Mouse (Mus musculus) left cerebral cortex, adult 18-20 months (tissue): ENCODE measurements around the gene 2310009B15Rik. TPM values are rescaled to one million over a fixed set of nuclear protein-coding genes. Genes with fewer than 3 reads are reported as not detected.

Source experiments
- DNase-seq, 2 experiments: peaks; one replicate each; pipeline ENCODE4 v3.0.0; 2021 to 2022; ENCODE audit warnings: low spot score in 2 of 2, mixed read lengths in 1 of 2
- long read RNA-seq, 2 experiments: library from polyadenylated mRNA; stranded (forward); transcript quantifications; one replicate each; pipeline ENCODE4 v2.0.0; 2021
- total RNA-seq, 2 experiments: library from RNA; stranded (reverse); gene quantifications; 2 replicates each; pipeline ENCODE4 v1.2.3; 2021

Gene 2310009B15Rik
- 10 to 100 TPM; 12.6 to 15.8 TPM for total RNA-seq
- long read RNA-seq, experiment 1, partial matches to known transcripts, result 0 of 7 reads
- long read RNA-seq, experiment 1, other reads (novel, unspliced or antisense), result 1 of 7 reads
- long read RNA-seq, experiment 2, partial matches to known transcripts, result 0 of 13 reads
- long read RNA-seq, experiment 2, other reads (novel, unspliced or antisense), result 4 of 13 reads

DNA sequence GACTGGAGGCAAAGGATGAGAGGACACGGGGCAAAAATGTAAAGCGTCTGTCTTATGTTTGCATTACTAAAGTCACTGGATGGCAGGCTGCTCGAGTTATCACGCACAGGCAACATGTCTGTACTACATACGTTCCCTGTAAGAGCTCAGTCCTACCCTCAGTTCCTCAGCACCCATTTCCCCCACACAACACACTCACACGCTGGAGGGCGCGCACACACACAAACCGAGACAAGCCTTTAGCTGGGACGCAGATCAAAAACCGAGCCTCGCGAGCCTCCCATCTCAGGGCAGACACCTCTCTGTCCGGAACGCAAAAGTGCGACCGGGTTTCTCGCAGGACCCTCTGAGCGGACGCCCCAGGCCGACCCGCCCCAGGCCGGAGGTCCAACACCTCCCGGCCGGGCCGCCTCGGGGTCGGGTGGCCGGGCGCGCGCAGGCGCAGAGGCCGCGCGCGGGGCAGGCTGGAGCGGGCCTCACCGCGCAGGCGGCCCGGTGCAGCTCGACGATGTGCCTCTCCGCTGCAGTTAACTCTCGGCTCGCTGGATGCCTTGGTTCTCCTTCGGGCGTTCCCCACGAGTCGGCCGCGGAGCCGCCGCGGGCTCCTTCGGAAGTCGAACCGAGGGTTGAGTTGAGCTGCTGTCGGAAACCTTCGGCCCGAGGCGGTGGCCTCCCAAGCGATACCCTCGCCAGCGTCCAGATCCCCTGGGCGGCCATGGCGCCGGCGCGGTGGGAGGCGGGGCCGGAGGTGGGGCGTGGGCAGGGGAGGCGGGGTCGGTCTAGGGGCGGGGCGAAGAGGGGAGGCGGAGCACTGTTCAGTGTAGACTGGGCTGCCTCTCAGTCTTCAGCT lies at the start of gene 2310009B15Rik:
2310009B15Rik (minus strand) TSS at position 752 of the 850 bp plus-strand sequence.
- DNase-seq, result peak; percentile 66 to 77

DNA sequence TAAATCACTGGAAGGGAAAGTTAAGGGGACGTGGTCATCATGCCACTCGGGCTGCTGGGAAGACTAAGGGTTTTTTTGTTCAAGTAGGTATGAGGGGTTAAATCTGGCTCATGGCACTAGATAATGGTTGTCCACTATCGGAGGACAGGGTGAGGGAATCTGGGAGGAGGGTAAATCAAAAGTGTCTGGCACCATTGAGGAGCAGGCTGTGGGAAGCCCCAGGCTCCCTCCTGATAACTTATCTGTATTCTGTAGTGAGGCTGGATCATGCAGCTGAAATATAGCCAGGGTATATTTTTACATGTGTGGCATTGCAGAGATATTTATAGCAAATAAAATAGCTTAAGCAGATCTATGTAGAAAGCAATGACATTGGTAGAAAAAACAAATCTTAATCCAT lies 49.6 kb upstream of the 2310009B15Rik start:
- no peak for DNase-seq

GRCm38 (mm10) chr1:138905092-138905765 lies 48.6 kb upstream of the 2310009B15Rik start:
- no peak for DNase-seq

GRCm38 (mm10) chr1:138903894-138904293 lies 47.2 kb upstream of the 2310009B15Rik start:
- DNase-seq, result no peak

- DNase-seq, result peak; percentile 18 to 27
Observed at GRCm38 (mm10) chr1:138901431-138902117, 44.9 kb upstream of the 2310009B15Rik start.

DNA sequence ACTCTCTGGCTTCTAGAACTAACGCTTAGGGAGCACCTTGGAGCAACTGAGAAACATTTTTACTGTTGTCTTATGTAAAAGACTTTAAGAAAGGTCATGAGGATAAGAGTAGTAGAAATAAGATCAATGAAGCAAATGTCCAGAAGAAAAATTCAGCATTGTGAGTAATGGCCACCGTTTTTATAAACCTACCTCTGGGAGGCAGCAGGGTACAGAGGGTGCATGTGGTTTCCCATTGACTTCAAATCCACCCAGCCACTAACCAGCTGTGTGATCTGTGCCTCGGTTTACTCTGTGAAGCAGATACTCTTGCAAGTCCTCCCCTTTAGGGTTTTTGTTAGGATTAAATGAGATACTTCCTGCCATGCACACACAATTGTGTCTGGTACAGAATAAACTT lies 39.4 kb upstream of the 2310009B15Rik start:
- no peak for DNase-seq

DNA sequence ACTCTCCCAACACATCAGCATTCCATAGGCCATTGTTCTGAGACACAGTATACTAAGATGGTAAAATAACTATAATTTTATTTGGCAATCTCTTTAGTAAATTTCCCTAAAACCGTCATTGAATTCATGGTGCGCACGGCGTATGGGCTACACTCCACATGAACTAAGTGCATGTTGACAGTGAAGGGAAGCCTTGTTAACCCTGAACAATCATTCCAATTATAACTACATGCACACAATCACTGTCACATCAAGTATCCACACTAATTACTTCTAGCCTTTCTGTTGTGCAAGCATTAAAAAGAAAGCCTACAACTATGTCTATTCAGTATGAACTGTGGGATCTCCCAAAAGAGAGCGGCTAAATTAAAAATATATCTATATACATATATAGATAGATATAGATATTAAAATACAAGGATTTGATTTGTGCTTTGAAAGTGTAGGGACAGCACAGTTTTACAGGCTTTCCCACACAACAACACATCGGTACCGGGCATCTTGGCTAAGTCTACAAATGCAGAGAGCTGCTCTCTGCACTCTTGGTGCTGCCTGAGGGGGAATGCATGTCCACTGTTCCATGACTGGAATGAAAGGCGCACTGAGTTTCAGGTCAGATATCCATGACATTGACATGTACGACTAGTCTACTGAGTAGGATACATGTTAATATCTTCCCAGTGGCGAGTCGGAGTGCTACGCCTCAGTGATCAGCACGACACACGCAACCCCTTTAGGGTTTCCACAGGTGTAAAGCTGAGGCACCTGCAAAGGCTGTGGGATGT lies 21.0 kb upstream of the 2310009B15Rik start:
- no peak for DNase-seq

- no peak for DNase-seq
Observed at GRCm38 (mm10) chr1:138876371-138877045, 19.9 kb upstream of the 2310009B15Rik start.

- DNase-seq, result no peak
Observed at GRCm38 (mm10) chr1:138850823-138851222, 5.8 kb downstream of the 2310009B15Rik start.

DNA sequence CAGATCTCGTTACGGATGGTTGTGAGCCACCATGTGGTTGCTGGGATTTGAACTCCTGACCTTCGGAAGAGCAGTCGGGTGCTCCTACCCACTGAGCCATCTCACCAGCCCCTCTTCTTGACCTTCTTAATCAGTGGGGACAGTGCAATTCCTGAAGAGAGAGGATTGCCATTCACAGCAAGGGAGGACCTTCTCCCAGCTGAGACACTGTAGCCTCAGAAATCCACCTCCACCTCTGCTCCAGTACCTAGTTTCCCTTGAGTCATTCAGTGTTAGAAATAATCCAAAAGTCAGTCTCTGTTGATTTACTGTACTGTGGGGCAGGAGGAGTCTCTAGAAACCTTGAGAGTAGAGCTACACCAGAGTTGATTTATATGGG lies 6.5 kb downstream of the 2310009B15Rik start:
- DNase-seq, result no peak

- no peak for DNase-seq
Observed at GRCm38 (mm10) chr1:138849531-138850160, 7.0 kb downstream of the 2310009B15Rik start.

DNA sequence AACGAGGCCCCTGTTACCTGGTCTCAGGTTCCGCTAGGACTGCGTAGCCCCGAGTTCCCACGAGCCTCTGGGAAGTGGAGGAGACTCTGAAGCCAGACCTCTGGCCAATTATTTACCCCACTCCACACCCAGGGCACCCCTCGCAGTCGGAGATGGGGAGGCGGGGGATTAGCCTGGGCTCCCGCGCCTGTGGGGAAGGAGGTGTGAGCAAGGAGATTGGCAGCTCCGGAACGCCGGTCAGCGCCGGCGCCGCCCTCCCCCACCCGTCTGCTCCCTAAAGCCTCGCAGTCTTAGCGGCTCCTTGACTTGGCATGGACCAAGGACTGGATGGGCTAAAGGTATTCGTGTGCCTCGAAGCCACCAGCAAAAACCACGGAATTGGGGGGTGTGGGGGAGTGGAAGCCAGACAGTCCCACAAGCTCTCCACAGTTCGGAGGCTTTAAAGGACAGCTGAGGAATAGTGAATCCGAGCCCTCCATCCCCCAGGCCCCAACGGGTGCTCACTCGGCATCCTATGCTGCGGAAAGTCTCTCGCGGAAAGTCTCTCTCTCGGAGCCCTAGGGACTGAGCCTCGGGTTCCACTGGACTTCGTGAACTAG lies 8.0 kb downstream of the 2310009B15Rik start, which contains the start of gene Lhx9:
Lhx9 (minus strand) TSS at position 67 of the 599 bp plus-strand sequence.
- DNase-seq, result no peak

DNA sequence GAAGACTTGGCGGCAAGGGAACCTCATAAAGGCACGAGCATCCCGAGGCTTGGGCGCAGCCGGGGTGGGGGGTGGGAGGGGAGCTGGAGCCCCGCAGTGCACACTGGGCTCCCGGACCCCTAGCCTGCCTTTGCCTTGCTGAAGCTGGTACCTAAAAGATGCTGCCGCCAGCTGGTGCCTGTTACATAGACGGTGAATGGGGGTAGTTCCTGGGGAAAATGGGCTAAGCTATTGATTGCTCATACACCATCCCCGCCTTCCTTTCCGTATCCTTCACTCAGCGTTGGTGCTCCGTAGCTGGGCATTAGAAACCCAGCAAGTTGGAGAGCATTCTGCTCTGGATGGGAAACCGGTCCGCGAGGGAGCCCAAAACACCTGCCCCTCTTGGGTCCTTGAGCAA lies 8.6 kb downstream of the 2310009B15Rik start:
- no peak for DNase-seq

DNA sequence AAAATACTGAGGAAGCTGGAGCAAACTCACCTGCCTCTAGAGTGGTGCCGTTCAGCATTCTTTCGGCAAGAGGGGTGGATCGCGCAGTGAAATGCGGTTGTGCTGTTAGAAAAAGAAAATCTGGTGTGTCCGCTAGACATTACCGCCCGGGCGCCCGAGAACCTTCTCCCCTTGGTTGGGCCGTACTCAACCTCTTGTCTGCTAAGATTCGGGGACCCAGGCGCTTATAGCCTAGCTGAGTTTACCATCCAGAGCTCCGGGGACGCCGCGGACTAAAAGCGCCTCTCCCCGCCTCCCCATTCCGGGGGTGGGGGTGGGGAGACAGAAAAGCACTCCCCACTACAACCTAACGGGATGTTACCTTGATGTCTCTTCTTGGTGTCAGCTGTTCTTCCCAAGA lies 9.5 kb downstream of the 2310009B15Rik start:
- DNase-seq, result no peak

DNA sequence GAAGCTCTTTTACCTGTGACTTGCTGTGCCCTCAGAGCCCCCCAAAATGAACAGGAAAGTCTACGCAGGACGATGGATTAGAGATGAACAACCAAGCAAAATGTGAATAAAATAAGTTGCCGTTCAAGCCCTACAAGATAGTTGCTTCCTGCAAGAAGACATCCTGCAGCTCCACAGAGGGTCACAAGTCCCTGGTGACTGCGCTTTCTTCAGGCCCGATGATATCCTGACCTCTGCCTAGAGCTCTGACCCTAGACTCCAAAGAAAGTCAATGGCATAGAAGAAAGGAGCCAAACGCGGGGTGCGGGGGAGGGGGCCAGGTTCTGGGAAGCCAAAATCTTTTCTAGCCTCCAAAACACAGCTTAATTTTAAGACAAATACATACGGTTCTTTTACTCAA lies 10.1 kb downstream of the 2310009B15Rik start:
- DNase-seq, result no peak

DNA sequence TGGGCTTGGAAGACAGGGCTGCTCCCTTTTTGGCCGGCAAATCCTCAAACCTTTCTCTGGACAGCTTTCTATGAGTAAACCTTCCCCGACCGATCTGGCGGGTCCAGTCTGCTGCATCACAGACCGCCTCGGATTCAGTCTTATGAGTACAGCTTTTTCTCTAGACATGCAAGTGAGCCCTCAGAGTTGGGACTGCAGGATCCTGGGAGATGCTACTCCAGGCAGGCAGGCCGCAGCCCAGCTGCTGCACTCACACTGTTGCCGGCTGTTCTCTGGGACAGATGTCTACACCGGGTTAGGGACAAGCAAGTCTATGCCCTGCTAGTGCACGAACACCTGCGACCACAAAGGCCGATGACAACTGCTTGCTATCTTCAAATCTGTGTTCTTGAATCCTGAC lies 10.5 kb downstream of the 2310009B15Rik start:
- no peak for DNase-seq

GRCm38 (mm10) chr1:138845481-138845880 lies 11.2 kb downstream of the 2310009B15Rik start:
- no peak for DNase-seq

DNA sequence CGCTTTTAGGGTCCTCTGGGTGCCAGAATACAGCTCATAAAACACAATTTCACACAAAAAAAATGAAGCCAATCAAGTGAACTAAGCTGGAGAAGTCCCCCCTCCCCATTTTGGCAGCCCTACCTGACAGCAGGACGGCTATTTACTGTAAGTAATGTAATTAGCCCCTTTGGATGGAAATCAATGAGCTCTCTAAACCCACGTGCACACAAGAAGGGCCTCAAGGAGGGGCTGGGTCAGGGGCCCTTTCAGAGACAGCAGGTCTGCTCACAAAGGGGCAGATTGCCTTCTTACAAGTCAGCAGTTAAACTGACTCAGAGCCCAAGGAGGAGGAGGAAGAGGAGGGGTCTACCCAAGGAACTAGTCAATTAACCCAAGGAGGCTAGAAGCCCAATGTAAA lies 12.5 kb downstream of the 2310009B15Rik start:
- DNase-seq, result no peak
